Mouse (Mus musculus) forebrain, embryonic 13.5 days (tissue): ENCODE measurements at regions not wholly inside any gene's neighbourhood (a gene's known extent, or its start where the extent isn't known, plus 50 kb on each side); places are given as distances from the start of the nearest gene placed in this dataset.

Source experiments
- ATAC-seq: fragments of 200-750 bp; cut with Nextera tagmentation; 2 replicates; pipeline ENCODE4 v1.8.0; 2017
- H3K27ac ChIP-seq: fragments of 300-500 bp; sonication (generic); 2 replicates; pipeline ENCODE4 v1.5.1; 2015; ENCODE audit warnings: inconsistent platforms, mild to moderate bottlenecking, moderate library complexity
- H3K27me3 ChIP-seq: fragments of 300-500 bp; sonication (generic); 2 replicates; pipeline ENCODE4 v1.6.1; 2015; ENCODE audit warnings: mild to moderate bottlenecking, inconsistent platforms
- H3K36me3 ChIP-seq: fragments of 300-500 bp; sonication (generic); 2 replicates; pipeline ENCODE4 v1.6.1; 2015; ENCODE audit warnings: mild to moderate bottlenecking, inconsistent platforms; ENCODE audit not compliant: poor library complexity, severe bottlenecking
- H3K4me1 ChIP-seq: fragments of 300-500 bp; sonication (generic); 2 replicates; pipeline ENCODE4 v1.6.1; 2015; ENCODE audit warnings: inconsistent platforms
- H3K4me2 ChIP-seq: fragments of 300-500 bp; sonication (generic); 2 replicates; pipeline ENCODE4 v1.6.1; 2015; ENCODE audit warnings: inconsistent platforms, mild to moderate bottlenecking, moderate library complexity
- H3K4me3 ChIP-seq: fragments of 300-500 bp; sonication (generic); 2 replicates; pipeline ENCODE4 v1.5.1; 2015; ENCODE audit warnings: mild to moderate bottlenecking, inconsistent platforms
- H3K9ac ChIP-seq: fragments of 300-500 bp; sonication (generic); 2 replicates; pipeline ENCODE4 v1.6.1; 2015; ENCODE audit warnings: mild to moderate bottlenecking, inconsistent platforms
- H3K9me3 ChIP-seq: fragments of 300-500 bp; sonication (generic); replicated peaks from 2 replicates; pipeline ENCODE4 v1.6.1; 2016; ENCODE audit warnings: inconsistent platforms
- WGBS: fragments of 180-500 bp; shearing (Covaris S2); methylation state at CpG from one replicate; pipeline ENCODE4 v1.1.7; 2015; 5-methylcytosine and 5-hydroxymethylcytosine counted together

DNA sequence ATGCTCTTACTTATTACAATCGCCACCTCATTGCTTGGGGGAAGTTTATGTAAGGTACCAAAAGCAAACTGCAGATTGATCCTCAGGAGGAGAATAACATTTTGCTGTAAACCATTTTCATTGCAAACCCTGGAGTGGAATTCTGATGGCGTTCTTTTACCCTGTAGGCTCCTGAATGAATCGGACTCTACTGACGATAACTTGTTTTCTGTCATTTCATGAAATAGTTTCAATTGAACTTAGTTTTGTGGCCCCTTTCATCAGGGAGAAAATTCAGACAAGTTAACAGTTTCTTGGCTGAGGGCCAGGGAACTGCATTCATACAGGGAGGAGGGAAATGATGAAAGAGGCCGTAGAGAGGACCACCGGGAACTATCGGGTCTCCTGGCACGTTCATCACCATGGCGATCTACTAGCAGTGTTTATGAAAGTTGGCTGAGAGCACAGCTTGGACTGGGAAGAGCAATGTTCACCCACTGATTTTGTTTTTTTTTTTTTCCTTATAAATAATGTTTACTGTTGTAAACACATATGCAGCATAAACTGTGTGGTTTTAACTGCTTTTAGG is 266.7 kb downstream of the Stim2 start:
- H3K9ac ChIP-seq, result no peak overlapping the region
- peak overlapping the region; percentile 16 for H3K4me2 ChIP-seq
- no peaks in the 10 kb centered on the region for H3K36me3 ChIP-seq
- peak; percentile 81 for ATAC-seq
- peaks cover 18% of the 10 kb centered on the region for H3K4me1 ChIP-seq
- no peaks in the 10 kb centered on the region for H3K27me3 ChIP-seq
- WGBS, result 16% methylated on average over 9 of the region's 9 CpGs
- no peak overlapping the region for H3K27ac ChIP-seq
- no peaks in the 10 kb centered on the region for H3K9me3 ChIP-seq
- no peak overlapping the region for H3K4me3 ChIP-seq

DNA sequence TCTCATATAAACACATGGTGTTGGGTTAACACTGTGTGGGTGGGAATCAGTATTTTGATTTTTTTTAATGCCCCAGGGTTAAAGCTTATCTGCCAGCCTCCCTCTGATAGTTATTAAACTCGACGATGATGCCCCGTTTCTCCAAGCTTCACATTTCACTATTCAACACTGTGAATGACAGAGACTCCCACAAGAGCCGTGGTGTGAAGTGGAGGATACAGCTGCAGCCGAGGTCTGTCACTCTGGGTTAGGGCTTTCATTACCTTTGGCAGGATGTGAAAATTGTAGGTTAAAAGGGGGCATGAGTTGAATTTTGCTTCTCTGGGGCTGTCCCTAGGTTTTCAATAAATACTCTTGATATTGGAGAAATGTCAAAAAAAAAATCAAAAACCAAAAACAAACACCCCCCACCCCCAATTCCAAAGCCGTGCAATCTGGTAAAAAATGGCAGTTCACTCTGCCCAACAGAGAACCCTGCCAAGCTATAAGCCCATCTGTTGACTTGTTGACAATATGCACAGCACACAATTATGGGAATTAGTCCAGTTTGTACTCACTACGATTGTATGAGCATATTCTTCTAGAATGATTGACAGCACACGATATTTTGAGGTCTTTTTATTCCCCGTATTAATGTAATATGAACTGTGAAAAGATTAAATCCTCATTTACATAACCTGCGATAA is 269.7 kb downstream of the Stim2 start:
- ATAC-seq, result peak; percentile 78
- Histone ChIP-seq H3K4me2 (no peak overlapping the region), H3K27me3 (no peaks in the 10 kb centered on the region), H3K9me3 (0 out of 2 replicates have a peak, but pooled peaks cover 6% of the 10 kb centered on the region), H3K36me3 (no peaks in the 10 kb centered on the region), H3K4me3 (no peak overlapping the region), H3K4me1 (peaks cover 18% of the 10 kb centered on the region), H3K27ac (no peak overlapping the region), H3K9ac (no peak overlapping the region)
- WGBS, result 58% methylated on average over 10 of the region's 10 CpGs

DNA sequence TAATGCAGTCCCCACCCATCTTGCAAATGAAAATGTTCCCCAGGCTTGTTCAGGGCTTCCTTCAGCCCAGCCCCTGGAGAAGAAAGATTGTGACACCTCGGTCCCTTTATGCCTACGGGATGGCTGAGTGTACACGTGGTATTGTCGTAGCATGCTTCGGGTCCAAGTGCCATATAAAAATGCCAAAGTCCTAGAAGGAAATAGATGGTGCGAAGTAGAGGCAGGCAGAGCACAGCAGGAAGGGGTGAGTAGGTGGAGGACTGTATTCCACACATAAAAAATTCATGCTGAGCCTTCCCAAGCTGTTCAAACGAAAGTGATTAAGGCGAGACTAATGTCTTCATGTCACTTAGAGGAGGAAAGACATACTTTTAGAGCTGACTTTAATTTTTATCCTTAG is 281.1 kb downstream of the Stim2 start:
- WGBS, result 74% methylated on average over 8 of the region's 8 CpGs
- Histone ChIP-seq H3K9me3 (no peaks in the 10 kb centered on the region), H3K4me3 (no peak overlapping the region), H3K27me3 (no peaks in the 10 kb centered on the region), H3K9ac (no peak overlapping the region), H3K4me2 (no peak overlapping the region), H3K36me3 (no peaks in the 10 kb centered on the region), H3K27ac (no peak overlapping the region), H3K4me1 (no peaks in the 10 kb centered on the region)
- no peak for ATAC-seq

DNA sequence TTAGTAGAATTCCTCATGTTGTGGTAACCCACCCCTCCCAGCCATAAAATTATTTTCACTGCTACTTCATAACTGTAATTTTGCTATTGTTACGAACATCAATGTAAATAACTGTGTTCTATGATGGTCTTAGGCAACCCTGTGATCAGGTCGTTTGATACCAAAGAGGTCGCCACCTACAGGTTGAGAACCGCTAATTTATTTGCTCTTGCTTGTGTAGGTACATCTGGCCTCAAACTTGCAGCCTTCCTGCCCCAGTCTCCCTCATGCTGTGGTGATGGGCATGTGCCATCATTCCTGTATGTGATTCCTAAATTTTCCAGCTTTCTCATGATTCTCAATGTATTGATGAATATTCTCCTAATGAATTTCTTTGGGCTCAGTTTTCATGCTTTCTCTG is 282.4 kb downstream of the Stim2 start:
- Histone ChIP-seq H3K4me3 (no peak overlapping the region), H3K9ac (no peak overlapping the region), H3K27ac (no peak overlapping the region), H3K4me2 (no peak overlapping the region), H3K9me3 (no peaks in the 10 kb centered on the region), H3K36me3 (no peaks in the 10 kb centered on the region), H3K27me3 (no peaks in the 10 kb centered on the region), H3K4me1 (no peaks in the 10 kb centered on the region)
- no peak for ATAC-seq
- 45% methylated on average over 4 of the region's 4 CpGs for WGBS

DNA sequence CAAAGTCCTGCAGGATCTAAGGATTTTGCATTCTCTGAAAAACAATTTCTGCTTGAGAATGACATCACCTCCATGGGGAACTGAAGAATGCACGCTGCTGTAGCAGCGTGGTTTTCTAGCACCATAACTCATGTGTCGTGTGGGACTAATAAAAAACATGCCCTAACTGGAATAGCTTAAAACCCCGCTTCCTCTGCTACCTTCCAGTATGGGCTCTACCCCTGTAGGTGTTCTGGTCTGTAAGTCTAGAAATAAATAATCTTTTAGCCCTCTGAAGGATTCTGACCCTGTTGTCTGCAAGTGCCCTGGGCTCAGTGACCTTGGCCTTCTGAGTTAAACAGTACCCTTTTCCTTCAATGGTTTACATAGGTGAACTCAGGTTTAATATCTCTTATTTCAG is 282.8 kb downstream of the Stim2 start:
- H3K36me3 ChIP-seq, result no peaks in the 10 kb centered on the region
- no peaks in the 10 kb centered on the region for H3K4me1 ChIP-seq
- no peak overlapping the region for H3K4me3 ChIP-seq
- H3K27me3 ChIP-seq, result no peaks in the 10 kb centered on the region
- WGBS, result 86% methylated on average over 4 of the region's 4 CpGs
- no peak overlapping the region for H3K4me2 ChIP-seq
- H3K9me3 ChIP-seq, result no peaks in the 10 kb centered on the region
- no peak overlapping the region for H3K27ac ChIP-seq
- ATAC-seq, result no peak
- no peak overlapping the region for H3K9ac ChIP-seq

DNA sequence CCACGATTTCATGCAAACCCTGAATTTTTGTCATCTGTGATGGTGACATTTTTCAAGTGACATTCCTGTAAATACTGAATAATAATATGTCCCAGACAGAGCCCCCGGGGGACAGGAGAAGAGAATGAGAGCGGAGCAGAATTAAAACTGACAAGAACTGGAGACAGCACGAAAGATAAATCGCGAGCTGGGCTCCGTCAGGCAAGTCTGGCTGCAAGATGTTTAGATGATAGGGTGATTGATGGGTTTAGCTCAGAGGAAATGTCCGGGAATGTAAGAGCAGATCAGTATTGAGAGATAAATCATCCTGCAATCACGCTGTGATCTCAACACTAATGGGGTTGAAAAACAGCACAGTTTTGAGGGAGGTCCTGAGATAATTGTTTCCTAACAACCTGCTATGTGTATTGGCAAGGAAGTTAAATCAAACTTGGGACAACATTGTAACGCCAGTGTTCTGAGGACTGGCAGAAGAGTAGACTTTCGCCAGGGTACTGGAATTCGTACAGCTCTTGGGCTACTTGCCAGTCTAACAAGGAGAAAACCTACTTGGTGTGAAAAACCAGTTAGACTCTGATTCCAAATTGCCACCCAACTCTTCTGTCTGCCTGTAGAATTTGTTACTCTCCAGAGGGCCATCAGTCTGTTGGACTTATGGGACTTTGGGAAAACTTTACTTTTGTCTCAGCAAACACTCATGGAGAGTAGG is 292.2 kb downstream of the Stim2 start:
- Histone ChIP-seq H3K9me3 (no peaks in the 10 kb centered on the region), H3K9ac (no peak overlapping the region), H3K36me3 (no peaks in the 10 kb centered on the region), H3K4me2 (no peak overlapping the region), H3K27me3 (no peaks in the 10 kb centered on the region), H3K27ac (no peak overlapping the region), H3K4me3 (no peak overlapping the region), H3K4me1 (no peaks in the 10 kb centered on the region)
- ATAC-seq, result no peak
- 83% methylated on average over 12 of the region's 12 CpGs for WGBS

DNA sequence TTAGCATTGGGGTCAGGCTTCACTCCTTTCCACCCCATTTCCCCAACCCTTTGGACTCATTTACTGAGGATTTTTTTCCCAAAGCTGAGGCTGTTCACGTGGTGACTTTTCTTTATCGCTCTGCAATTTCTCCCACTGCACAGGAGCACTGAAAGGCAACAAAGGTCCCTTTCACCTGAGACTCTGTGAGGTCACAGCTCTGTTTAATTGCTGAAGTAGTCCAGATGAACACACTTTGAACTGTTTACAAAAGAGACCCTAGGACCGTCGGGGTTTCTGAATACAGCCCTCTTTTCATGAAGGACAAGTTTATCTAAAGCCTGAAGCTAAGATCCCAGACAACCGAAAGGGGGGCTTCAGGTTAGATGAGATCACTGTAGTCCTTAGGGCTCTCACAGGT is 293.6 kb downstream of the Stim2 start:
- no peak for ATAC-seq

DNA sequence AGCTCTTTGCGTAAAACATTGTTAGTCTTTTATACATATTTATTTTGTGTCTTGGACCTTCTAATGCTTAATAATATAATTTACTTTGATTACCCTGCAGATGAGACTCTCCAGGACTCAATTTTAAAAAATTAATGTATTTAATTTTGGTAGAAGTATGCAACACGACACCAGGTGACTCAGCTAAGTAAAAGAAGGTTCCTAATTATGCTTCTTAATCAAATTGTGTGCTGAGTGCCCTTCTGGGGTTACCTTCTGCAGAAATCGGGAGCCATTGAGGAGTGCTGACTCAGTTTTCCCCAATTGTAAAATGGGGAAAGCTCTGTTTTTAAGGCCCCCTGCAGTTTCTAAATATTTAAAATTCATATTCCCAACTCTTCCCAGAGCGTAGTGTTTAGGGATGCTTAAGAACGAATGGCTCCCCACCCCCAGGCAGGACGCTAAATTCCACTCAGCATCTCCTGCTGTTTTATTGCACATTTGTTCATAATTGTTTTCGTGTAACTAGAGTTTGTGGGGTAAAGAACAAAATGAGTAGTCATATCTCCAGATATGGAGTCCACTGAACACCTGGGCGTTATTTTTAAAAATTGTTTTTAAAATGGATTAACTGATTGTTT is 315.5 kb downstream of the Stim2 start:
- Histone ChIP-seq H3K27me3 (no peaks in the 10 kb centered on the region), H3K4me2 (no peak overlapping the region), H3K4me3 (no peak overlapping the region), H3K9ac (no peak overlapping the region), H3K36me3 (no peaks in the 10 kb centered on the region), H3K27ac (no peak overlapping the region), H3K4me1 (no peaks in the 10 kb centered on the region), H3K9me3 (no peaks in the 10 kb centered on the region)
- no peak for ATAC-seq
- WGBS, result 83% methylated on average over 8 of the region's 8 CpGs

More for the DNA sequence above, 293.6 kb downstream of the Stim2 start:
- no peaks in the 10 kb centered on the region for H3K9me3 ChIP-seq
- no peaks in the 10 kb centered on the region for H3K4me1 ChIP-seq
- H3K4me2 ChIP-seq, result no peak overlapping the region
- no peaks in the 10 kb centered on the region for H3K36me3 ChIP-seq
- WGBS, result 18% methylated on average over 5 of the region's 5 CpGs
- H3K9ac ChIP-seq, result no peak overlapping the region
- H3K27ac ChIP-seq, result no peak overlapping the region
- no peak overlapping the region for H3K4me3 ChIP-seq
- H3K27me3 ChIP-seq, result no peaks in the 10 kb centered on the region

DNA sequence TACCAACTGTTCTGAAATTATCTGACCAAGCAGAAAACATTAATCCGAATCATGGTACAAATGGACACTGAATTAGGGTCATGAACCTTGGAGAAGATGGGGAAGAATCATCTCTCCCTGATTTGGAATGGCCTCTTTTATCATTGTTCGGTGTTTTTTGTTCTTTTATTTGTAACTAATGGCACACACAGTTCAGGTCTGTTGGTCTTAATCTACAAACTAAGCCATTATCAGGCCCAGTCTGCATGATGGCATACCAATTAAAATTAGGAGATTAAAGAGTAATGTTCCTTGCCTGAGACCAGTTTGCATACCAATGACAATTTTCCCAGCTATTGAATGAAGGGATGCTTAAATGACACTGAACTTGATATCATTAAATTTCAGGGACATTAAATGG is 332.1 kb downstream of the Stim2 start:
- H3K4me3 ChIP-seq, result no peak overlapping the region
- no peaks in the 10 kb centered on the region for H3K36me3 ChIP-seq
- no peak overlapping the region for H3K9ac ChIP-seq
- no peaks in the 10 kb centered on the region for H3K4me1 ChIP-seq
- no peak for ATAC-seq
- H3K9me3 ChIP-seq, result 0 out of 2 replicates have a peak, but pooled peaks cover 4% of the 10 kb centered on the region
- WGBS, result 52% methylated on average over 2 of the region's 2 CpGs
- H3K27ac ChIP-seq, result no peak overlapping the region
- H3K4me2 ChIP-seq, result no peak overlapping the region
- H3K27me3 ChIP-seq, result no peaks in the 10 kb centered on the region

DNA sequence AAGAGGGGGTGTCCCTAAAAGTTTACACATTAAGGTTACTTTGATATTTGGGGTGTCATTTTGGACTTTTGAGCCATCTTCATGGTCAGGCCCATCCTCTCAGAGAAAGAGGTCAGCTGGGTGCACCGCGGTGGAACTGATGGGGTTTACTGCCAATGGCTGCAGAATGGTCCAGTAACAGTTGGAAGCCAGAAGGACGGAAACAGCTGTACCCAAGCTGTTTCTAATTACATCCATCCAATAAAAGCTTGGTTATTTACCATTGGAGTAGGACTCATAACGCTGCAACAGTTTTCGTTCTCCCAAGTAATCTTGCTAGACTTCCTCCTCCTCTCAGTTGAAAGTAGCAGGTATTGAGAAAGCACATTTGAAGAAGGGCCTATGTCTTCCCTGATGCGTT is 344.7 kb downstream of the Stim2 start:
- no peak overlapping the region for H3K9ac ChIP-seq
- no peaks in the 10 kb centered on the region for H3K9me3 ChIP-seq
- H3K27ac ChIP-seq, result no peak overlapping the region
- H3K36me3 ChIP-seq, result no peaks in the 10 kb centered on the region
- H3K4me1 ChIP-seq, result no peaks in the 10 kb centered on the region
- H3K27me3 ChIP-seq, result no peaks in the 10 kb centered on the region
- no peak for ATAC-seq
- no peak overlapping the region for H3K4me2 ChIP-seq
- 86% methylated on average over 6 of the region's 6 CpGs for WGBS
- no peak overlapping the region for H3K4me3 ChIP-seq

DNA sequence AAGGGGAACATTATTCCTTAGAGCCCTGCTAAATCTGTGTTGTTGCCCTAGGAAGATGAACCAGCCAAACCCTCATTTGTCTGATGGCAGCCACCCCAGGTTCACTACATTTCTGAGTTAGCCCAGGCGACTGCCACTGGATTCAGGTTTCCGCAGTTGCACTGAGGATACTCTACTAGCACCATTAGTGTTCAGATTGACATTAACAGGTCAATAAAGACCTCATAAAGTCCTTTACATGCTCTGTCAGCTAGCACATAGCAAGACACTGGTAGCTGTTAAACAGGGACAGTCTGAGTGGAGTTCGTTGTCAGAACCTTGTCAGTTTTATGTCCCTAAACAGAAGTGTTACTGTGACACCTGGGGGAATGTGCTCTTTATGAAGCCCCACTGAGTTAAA is 345.1 kb downstream of the Stim2 start:
- no peak for ATAC-seq
- WGBS, result 89% methylated on average over 3 of the region's 3 CpGs
- H3K27me3 ChIP-seq, result no peaks in the 10 kb centered on the region
- H3K4me3 ChIP-seq, result no peak overlapping the region
- H3K36me3 ChIP-seq, result no peaks in the 10 kb centered on the region
- no peak overlapping the region for H3K27ac ChIP-seq
- no peaks in the 10 kb centered on the region for H3K9me3 ChIP-seq
- no peak overlapping the region for H3K4me2 ChIP-seq
- no peak overlapping the region for H3K9ac ChIP-seq
- no peaks in the 10 kb centered on the region for H3K4me1 ChIP-seq

DNA sequence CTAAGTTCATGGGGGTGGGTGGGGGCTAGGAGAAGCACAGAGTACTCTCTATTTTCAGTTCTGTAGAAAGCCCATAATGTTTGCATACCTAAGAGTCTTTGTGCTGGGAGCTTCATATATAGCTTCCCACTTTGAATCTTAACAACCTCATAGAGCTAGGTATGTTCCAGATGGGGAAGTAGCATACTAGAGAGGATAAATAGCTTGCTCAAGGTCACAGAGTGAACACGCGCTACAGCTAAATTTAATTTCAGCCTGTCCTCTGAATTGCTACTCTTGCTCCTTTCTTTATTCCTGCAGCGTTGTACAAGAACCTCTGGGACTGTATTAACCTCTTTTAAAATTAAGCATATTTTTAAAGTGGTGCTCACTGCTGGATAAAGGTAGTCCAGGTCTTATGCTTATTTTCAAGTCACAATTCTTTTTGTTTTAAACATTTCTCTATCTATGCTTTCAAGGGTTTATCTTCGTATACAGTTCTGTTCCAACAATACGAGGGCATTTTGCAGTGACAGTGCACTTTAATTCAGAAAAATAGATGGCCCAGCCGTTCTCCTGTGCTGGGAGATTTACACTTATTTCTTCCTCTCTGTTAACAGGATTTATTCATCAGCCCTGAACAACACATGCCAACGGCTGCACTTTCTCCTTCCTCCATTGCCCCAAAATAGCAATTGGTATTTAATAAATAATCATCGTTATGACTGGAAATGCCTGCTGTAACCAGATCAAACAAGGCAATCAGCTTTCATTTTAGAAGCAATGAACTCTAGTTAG is 350.7 kb downstream of the Stim2 start:
- ATAC-seq, result no peak; the same call in 1 of the 2 replicates
- 77% methylated on average over 8 of the region's 8 CpGs for WGBS
- no peak overlapping the region for H3K27ac ChIP-seq
- H3K36me3 ChIP-seq, result no peaks in the 10 kb centered on the region
- H3K4me3 ChIP-seq, result no peak overlapping the region
- H3K4me1 ChIP-seq, result 0 out of 2 replicates have a peak, but pooled peaks cover 3% of the 10 kb centered on the region
- H3K9me3 ChIP-seq, result no peaks in the 10 kb centered on the region
- H3K27me3 ChIP-seq, result no peaks in the 10 kb centered on the region
- no peak overlapping the region for H3K4me2 ChIP-seq
- no peak overlapping the region for H3K9ac ChIP-seq
